Mouse (Mus musculus) embryonic facial prominence, embryonic 11.5 days (tissue): ENCODE data around the gene Herc1. TPM values are rescaled to one million over a fixed set of nuclear protein-coding genes. Genes with fewer than 3 reads are reported as not detected.

Source experiments
- ATAC-seq: fragments of 200-750 bp; cut with Nextera tagmentation; replicated peaks from 2 replicates; pipeline ENCODE4 v1.8.0; 2017; ENCODE audit warnings: low read depth; ENCODE audit not compliant: insufficient number of reproducible peaks, low FRiP score, low TSS enrichment
- DNase-seq: peaks from one replicate; pipeline ENCODE4 v3.0.0-alpha.2; 2015; ENCODE audit warnings: low spot score
- H3K27ac ChIP-seq: fragments of 300-500 bp; sonication (generic); replicated peaks from 2 replicates; pipeline ENCODE4 v1.5.1; 2014; ENCODE audit warnings: mild to moderate bottlenecking, low read depth, low read length, control low read depth
- H3K27me3 ChIP-seq: fragments of 300-500 bp; sonication (generic); 2 replicates; pipeline ENCODE4 v1.6.1; 2014; ENCODE audit warnings: mild to moderate bottlenecking, low read length, moderate library complexity, mixed read lengths; ENCODE audit not compliant: control insufficient read depth, insufficient read depth
- H3K36me3 ChIP-seq: fragments of 300-500 bp; sonication (generic); replicated peaks from 2 replicates; pipeline ENCODE4 v1.6.1; 2014; ENCODE audit warnings: low read depth, mild to moderate bottlenecking, low read length, moderate library complexity, mixed read lengths; ENCODE audit not compliant: control insufficient read depth, insufficient read depth
- H3K4me1 ChIP-seq: fragments of 300-500 bp; sonication (generic); 2 replicates; pipeline ENCODE4 v1.6.1; 2014; ENCODE audit warnings: low read length, mixed read lengths; ENCODE audit not compliant: control insufficient read depth, insufficient read depth
- H3K4me2 ChIP-seq: fragments of 300-500 bp; sonication (generic); 2 replicates; pipeline ENCODE4 v1.6.1; 2014; ENCODE audit warnings: low read depth, mild to moderate bottlenecking, control low read depth, low read length, moderate library complexity
- H3K4me3 ChIP-seq: fragments of 300-500 bp; sonication (generic); 2 replicates; pipeline ENCODE4 v1.5.1; 2014; ENCODE audit warnings: low read depth, low read length, control low read depth
- H3K9ac ChIP-seq: fragments of 300-500 bp; sonication (generic); replicated peaks from 2 replicates; pipeline ENCODE4 v1.6.1; 2014; ENCODE audit warnings: mild to moderate bottlenecking, control low read depth, low read length
- H3K9me3 ChIP-seq: fragments of 300-500 bp; sonication (generic); replicated peaks from 2 replicates; pipeline ENCODE4 v1.6.1; 2016; ENCODE audit warnings: mild to moderate bottlenecking, low read length, inconsistent platforms, mixed read lengths; ENCODE audit not compliant: control insufficient read depth
- WGBS: fragments of 180-500 bp; shearing (Covaris S2); extraction: QIAGEN DNeasy Blood & Tissue Kit; methylation state at CpG from one replicate; pipeline ENCODE4 v1.1.7; 2014; 5-methylcytosine and 5-hydroxymethylcytosine counted together
- polyA plus RNA-seq: library from polyadenylated mRNA; unstranded; fragments of >200 nt; fragmentation: Nextera tagmentation; extraction: Ambion mirVana; gene quantifications from 2 replicates; pipeline ENCODE4 v1.2.1, GENCODE M21; 2014

Herc1 gene
- polyA plus RNA-seq, 1 experiment from 2014 or later = 24.1 TPM

GRCm38 (mm10) chr9:66513661-66514255 is 163.5 kb downstream of the Herc1 start:
- Histone ChIP-seq H3K36me3 (peaks cover 7% of the 10 kb centered on the region), H3K27me3 (no peaks in the 10 kb centered on the region), H3K27ac (no peak overlapping the region; the same call in 1 of the 2 replicates), H3K4me3 (no peak overlapping the region), H3K4me2 (no peak overlapping the region), H3K9me3 (no peaks in the 10 kb centered on the region), H3K4me1 (no peaks in the 10 kb centered on the region), H3K9ac (0 out of 2 replicates have a peak overlapping the region, but pooled peaks have one; percentile 11)
- WGBS = 86% methylated on average over 4 of the region's 4 CpGs
- ATAC-seq = no peak
- no peak for DNase-seq

DNA sequence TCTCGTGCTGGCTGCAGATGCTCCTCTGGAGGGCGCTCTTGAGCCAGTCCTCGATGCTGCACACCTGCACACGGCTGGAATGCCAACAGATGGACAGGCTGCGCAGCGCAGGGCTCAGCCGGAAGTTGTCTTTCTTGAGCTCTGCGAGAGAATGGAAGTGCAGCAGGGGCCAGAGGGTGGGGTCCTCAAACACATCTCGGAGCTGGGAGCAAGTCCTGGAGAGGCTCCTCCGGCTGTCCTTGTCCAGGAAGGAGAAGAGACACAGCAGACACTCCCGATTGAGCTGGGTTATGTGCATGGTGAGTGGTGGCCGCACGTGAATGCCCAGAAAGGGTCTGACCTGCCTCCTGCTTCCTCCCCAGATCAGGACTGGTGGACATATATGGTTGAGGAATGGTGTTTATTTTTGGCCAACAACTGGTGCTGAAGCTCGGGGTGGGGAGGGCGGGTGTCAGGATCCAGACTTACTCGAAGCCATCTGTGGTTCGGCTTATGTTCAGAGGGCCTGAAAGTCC is 164.1 kb downstream of the Herc1 start, which contains the start of gene Fbxl22:
TSS of gene Fbxl22 (minus strand) at position 338 of the 515 bp plus-strand sequence.
- Histone ChIP-seq H3K36me3 (peaks cover 7% of the 10 kb centered on the region), H3K4me1 (no peaks in the 10 kb centered on the region), H3K4me2 (no peak within 1 kb of the TSS), H3K27me3 (no peaks in the 10 kb centered on the region), H3K4me3 (no peak within 1 kb of the TSS), H3K27ac (no peak within 1 kb of the TSS; the same call in 1 of the 2 replicates), H3K9ac (0 out of 2 replicates have a peak within 1 kb of the TSS, but pooled peaks have one; percentile 11), H3K9me3 (no peaks in the 10 kb centered on the region)
- DNase-seq (peak; percentile 35), ATAC-seq (no peak)
- 68% methylated on average over 17 of the region's 17 CpGs for WGBS

- ATAC-seq (no peak), DNase-seq (no peak)
- Histone ChIP-seq H3K36me3 (peaks cover 9% of the 10 kb centered on the region), H3K27me3 (no peaks in the 10 kb centered on the region), H3K4me2 (no peak overlapping the region), H3K4me1 (no peaks in the 10 kb centered on the region), H3K27ac (no peak overlapping the region), H3K9ac (no peak overlapping the region), H3K9me3 (no peaks in the 10 kb centered on the region), H3K4me3 (no peak overlapping the region)
- WGBS = 89% methylated on average over 2 of the region's 2 CpGs
Measured at GRCm38 (mm10) chr9:66515115-66515514, 164.9 kb downstream of the Herc1 start.

- ATAC-seq = no peak
- H3K36me3 ChIP-seq = peaks cover 13% of the 10 kb centered on the region
- no peaks in the 10 kb centered on the region for H3K4me1 ChIP-seq
Measured at GRCm38 (mm10) chr9:66515680-66516210, 165.5 kb downstream of the Herc1 start.

GRCm38 (mm10) chr9:66516296-66516940 is 166.2 kb downstream of the Herc1 start:
- no peak overlapping the region for H3K9ac ChIP-seq
- peaks cover 13% of the 10 kb centered on the region for H3K36me3 ChIP-seq
- no peak overlapping the region for H3K4me3 ChIP-seq
- no peak for DNase-seq
- H3K9me3 ChIP-seq = no peaks in the 10 kb centered on the region
- H3K4me2 ChIP-seq = no peak overlapping the region
- 94% methylated on average over 6 of the region's 6 CpGs for WGBS
- H3K27ac ChIP-seq = no peak overlapping the region
- no peaks in the 10 kb centered on the region for H3K27me3 ChIP-seq
- no peak for ATAC-seq
- no peaks in the 10 kb centered on the region for H3K4me1 ChIP-seq

More at GRCm38 (mm10) chr9:66515680-66516210, 165.5 kb downstream of the Herc1 start:
- H3K27ac ChIP-seq = no peak overlapping the region
- H3K9ac ChIP-seq = no peak overlapping the region
- no peaks in the 10 kb centered on the region for H3K27me3 ChIP-seq
- no peak overlapping the region for H3K4me3 ChIP-seq
- H3K4me2 ChIP-seq = no peak overlapping the region
- no peak for DNase-seq
- 92% methylated on average over 10 of the region's 10 CpGs for WGBS
- no peaks in the 10 kb centered on the region for H3K9me3 ChIP-seq

DNA sequence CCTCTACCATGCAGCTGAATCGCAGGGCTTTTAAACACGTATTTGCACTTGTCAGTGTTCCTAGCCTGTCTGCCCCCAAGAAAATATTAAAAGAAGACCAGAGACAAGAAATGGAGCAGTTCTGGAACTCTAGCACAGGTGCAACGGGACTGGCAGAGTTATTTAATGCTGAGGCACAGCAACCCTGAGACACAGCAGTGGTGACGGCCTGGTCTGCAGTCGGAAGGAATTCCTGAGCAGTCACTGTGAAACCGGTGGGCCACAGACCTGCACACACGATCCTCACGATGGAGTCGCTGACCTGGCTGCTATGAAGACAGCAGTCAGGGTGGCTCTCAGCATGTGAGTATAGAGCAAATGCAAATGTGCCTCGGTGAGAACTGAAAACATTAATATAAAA is 167.5 kb downstream of the Herc1 start:
- Histone ChIP-seq H3K27me3 (no peaks in the 10 kb centered on the region), H3K4me1 (no peaks in the 10 kb centered on the region), H3K27ac (no peak overlapping the region), H3K36me3 (peaks cover 13% of the 10 kb centered on the region), H3K9ac (no peak overlapping the region), H3K9me3 (no peaks in the 10 kb centered on the region), H3K4me3 (no peak overlapping the region), H3K4me2 (no peak overlapping the region)
- 92% methylated on average over 10 of the region's 10 CpGs for WGBS
- ATAC-seq = no peak
- no peak for DNase-seq

DNA sequence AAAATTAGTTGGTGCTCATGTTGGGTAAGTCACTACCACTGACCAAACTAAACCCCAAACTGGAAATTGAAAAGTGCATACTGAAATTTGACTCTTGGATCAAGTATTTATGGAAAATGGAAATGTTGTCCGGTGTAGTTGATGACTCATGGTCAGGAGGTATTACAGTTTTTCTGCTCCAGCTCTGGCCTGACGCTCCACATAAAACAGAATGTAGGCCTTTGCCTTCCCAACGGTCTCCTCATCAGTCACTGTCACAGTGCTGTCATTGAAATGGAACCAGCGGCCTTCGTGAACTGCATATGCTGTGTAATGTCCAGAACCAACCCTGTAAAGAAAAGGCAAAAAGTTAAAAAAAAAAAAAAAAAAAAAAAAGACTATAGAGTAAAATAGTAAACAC is 168.0 kb downstream of the Herc1 start:
- H3K9ac ChIP-seq = no peak overlapping the region
- H3K4me3 ChIP-seq = no peak overlapping the region
- H3K4me1 ChIP-seq = no peaks in the 10 kb centered on the region
- 96% methylated on average over 5 of the region's 5 CpGs for WGBS
- H3K9me3 ChIP-seq = no peaks in the 10 kb centered on the region
- no peak overlapping the region for H3K4me2 ChIP-seq
- no peak overlapping the region for H3K27ac ChIP-seq
- H3K36me3 ChIP-seq = peaks cover 13% of the 10 kb centered on the region
- ATAC-seq (no peak), DNase-seq (no peak)
- no peaks in the 10 kb centered on the region for H3K27me3 ChIP-seq

- Histone ChIP-seq H3K27me3 (no peaks in the 10 kb centered on the region), H3K4me2 (no peak overlapping the region), H3K9ac (no peak overlapping the region), H3K4me3 (no peak overlapping the region), H3K4me1 (no peaks in the 10 kb centered on the region), H3K9me3 (no peaks in the 10 kb centered on the region), H3K36me3 (peaks cover 12% of the 10 kb centered on the region), H3K27ac (no peak overlapping the region)
- 88% methylated on average over 5 of the region's 5 CpGs for WGBS
- no peak for ATAC-seq
- DNase-seq = no peak
Measured at GRCm38 (mm10) chr9:66518901-66519300, 168.7 kb downstream of the Herc1 start.
